Mouse (Mus musculus) CD4-positive, CD25-positive, alpha-beta regulatory T cell, adult 2 months (primary cell): ENCODE results near the gene Stk40.
"Not testable (repeated sequence)": the region's sequence is repeated elsewhere in the genome, so short reads cannot be mapped to it uniquely, and the experiment has no call there.

Experiments used
- DNase-seq: peaks from one replicate; pipeline ENCODE4 v3.0.0-alpha.2; 2012; ENCODE audit warnings: low read depth, low spot score

The Stk40 gene

GRCm38 (mm10) chr4:126155183-126155582 is 51.4 kb downstream of the Stk40 start:
- no peak for DNase-seq

DNA sequence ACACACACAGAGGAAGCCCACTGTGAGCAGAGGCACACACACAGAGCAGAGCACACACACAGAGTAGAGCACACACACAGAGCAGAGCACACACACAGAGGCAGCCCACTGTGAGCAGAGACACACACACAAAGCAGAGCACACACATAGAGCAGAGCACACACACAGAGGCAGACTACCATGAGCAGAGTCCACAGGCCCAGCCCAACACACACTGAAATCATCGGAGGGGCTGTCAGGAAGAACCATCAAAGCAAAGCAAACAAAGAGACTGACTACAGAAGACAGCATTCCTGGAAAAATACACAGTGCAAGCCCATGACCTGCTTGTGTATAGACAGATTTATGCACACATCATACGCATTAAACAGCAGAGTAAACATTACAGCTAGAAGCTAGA is 52.1 kb downstream of the Stk40 start:
- DNase-seq, result no peak

- DNase-seq, result peak; percentile 75
Observed at GRCm38 (mm10) chr4:126156617-126157016, 52.9 kb downstream of the Stk40 start.

DNA sequence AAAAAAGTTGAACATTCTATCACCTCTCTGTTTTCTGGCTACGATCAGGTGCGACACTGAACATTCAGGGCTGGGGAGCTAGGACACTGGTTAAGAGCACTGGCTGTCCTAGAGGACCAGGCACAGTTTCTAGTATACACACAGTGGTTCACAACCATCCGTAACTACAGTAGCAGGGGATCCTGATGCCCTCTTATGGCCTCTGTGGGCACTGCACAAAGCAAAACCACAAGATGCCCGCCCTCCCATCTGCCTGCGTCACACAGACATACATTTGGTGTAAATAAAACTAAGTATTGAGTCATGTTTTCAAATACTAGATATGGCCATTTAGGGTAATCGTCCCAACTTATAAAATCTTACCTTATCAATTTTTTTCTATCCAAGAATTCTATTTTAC is 53.8 kb downstream of the Stk40 start:
- peak; percentile 63 for DNase-seq

DNA sequence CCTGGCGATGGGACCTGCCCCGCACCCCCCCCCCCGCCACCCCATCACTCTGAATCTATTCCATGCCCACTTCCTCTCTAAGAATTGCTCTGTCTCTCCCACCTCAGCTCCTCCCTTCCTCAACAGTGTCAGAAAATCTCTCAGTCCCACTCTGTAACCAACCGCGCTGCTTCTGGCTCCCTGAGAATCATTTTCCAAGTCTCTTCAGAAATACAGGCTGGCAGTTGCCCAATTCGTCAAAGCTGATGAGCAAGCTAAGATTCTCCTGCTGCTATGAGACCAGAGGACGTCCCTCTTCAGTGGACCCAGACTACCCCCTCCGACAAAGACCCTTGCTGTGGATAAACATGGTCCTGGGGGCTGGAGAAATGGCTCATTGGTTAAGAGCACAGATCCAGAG is 55.7 kb downstream of the Stk40 start:
- no peak for DNase-seq

GRCm38 (mm10) chr4:126160981-126161380 is 57.2 kb downstream of the Stk40 start:
- no peak for DNase-seq

DNA sequence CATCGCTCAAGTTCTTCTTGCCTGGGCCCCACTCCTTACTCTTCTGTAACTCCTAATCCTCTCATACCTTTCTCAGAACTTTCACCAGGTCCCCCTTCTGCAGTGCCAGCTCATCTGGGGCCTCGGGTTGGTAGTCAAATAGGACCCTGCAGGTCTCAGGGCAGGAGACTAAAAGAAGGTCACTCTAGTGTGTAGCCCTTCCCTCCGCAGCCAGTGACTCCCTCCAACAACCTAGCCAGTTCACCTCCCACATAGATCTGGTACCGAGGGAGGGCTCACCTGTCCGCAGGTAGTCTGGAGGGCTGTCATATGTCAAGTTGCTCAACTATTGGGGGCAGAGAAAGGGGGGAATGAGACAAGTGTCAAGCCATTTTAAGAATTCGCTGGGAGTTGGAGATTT is 57.7 kb downstream of the Stk40 start:
- DNase-seq, result no peak

- DNase-seq, result no peak
Observed at GRCm38 (mm10) chr4:126161986-126162385, 58.2 kb downstream of the Stk40 start.

- peak; percentile 86 for DNase-seq
Observed at GRCm38 (mm10) chr4:126162544-126163066, 58.8 kb downstream of the Stk40 start.

DNA sequence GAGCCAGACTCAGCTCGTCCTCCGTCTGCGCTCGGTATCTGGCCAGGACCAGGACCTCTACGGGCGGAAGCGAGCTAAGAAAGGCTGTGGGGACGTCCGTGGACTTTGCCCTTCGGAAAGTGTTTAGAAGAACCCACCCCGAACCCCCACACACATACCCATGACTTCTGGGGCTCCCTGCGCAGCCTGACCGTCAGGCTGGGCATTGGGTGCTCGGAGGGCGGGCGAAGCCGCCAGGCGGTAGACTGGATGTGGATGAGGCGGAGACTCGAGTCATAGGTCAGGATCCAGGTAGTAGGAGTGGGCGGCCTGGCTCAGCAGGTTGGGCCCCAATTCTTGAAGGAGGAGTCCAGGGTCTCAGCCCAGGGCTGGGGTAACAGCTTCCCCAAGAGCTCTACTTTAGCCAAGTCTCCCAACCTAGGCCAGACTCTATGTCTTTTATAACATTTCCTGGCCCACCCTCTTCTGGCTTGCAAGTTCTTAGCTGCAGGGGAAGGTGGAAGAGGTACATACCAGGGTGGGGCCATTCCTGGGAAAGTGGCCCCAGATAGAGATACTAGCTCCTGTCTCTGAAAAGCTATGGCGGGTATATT is 59.4 kb downstream of the Stk40 start, which contains the start of gene Sh3d21:
TSS of gene Sh3d21 (minus strand) at position 425 of the 593 bp plus-strand sequence.
- DNase-seq, result peak; percentile 40

GRCm38 (mm10) chr4:126163685-126164084 is 59.9 kb downstream of the Stk40 start:
- DNase-seq, result no peak

- DNase-seq, result not testable (repeated sequence)
Observed at GRCm38 (mm10) chr4:126165092-126165491, 61.3 kb downstream of the Stk40 start.

- no peak for DNase-seq
Observed at GRCm38 (mm10) chr4:126166084-126166483, 62.3 kb downstream of the Stk40 start.

- no peak for DNase-seq
Observed at GRCm38 (mm10) chr4:126168851-126169250, 65.1 kb downstream of the Stk40 start.

DNA sequence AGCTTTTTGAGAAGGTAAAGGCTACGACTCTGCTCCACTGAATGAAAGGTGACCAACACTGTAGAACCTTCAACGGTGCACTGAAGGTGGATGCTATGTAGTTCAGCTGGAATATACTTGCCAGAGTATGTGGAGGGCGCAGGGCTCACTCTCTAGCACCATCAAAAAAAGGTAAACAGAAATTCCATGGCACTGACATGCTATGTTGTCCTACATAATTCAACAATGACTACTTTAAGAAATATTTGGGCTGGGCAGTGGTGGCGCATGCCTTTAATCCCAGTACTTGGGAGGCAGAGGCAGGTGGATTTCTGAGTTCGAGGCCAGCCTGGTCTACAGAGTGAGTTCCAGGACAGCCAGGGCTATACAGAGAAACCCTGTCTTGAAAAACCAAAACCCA is 67.0 kb downstream of the Stk40 start:
- not testable (repeated sequence) for DNase-seq

DNA sequence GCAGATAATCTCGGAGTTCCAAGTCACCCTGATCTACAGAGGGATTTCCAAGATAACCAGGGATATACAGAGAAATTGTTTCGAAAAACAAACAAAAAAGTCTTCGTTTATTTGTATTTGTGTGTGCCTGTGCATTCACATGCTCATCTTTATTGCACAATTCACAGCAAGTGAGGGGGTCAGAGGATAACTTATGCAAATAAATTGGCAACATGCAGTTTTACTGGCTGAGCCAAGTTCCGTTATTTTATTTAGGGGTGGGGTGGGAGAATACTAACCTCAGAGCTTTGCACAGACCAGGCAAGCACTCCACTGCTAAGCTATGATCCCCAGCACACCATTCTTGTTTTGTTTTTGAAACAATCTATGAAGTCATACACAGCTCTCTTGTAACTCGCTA is 70.0 kb downstream of the Stk40 start:
- DNase-seq, result no peak

GRCm38 (mm10) chr4:126175980-126176379 is 72.2 kb downstream of the Stk40 start:
- not testable (repeated sequence) for DNase-seq

- DNase-seq, result peak; percentile 86
Observed at GRCm38 (mm10) chr4:126181170-126181957, 77.6 kb downstream of the Stk40 start.

- no peak for DNase-seq
Observed at GRCm38 (mm10) chr4:126183034-126183433, 79.3 kb downstream of the Stk40 start.

DNA sequence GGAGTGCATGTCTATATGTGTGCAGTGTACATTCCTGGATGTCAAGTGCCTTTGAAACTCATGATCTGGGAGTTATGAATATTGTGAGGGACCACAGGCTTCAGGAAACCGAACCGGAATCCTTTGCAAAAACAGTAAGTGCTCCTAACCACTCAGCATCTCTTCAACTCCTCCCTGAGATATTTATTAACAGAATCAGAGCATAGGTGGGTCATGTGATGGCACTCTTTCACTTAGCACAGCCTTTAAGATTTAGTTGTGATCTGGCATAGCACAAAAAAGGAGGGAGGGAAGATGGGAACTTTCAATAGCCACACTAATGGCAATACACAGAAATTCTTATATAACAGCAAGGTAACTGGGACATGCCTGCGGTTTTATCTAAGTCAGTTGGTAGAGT is 83.3 kb downstream of the Stk40 start:
- DNase-seq, result no peak
